Mouse (Mus musculus) urinary bladder, postnatal 36 days (tissue): ENCODE results near the gene Il31.

ENCODE experiments used
- DNase-seq, 2 experiments: peaks; one replicate each; pipeline ENCODE4 v3.0.0; 2022; ENCODE audit warnings: low spot score in 2 of 2, mixed read lengths in 1 of 2

Il31 gene

GRCm38 (mm10) chr5:123473817-123474216 is 15.5 kb downstream of the Il31 start:
- no peak for DNase-seq

- no peak for DNase-seq
Measured at GRCm38 (mm10) chr5:123470784-123471400, 18.4 kb downstream of the Il31 start.

DNA sequence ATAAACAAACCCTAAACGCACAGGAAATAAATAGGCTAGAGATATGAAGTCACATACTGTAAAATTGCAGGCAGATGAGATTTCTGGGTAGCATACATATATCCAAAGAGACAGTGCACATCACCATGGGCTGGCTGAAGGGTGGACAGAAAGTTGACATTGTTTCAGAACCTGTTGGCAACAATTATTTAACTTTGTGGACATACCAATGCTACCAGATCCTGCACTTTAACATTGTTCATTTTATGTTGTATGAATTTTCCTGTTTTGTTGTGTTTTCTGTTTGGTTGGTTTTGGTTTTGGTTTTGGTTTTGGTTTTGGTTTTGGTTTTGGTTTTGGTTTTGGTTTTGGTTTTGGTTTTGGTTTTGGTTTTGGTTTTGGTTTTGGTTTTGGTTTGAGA is 24.7 kb downstream of the Il31 start:
- DNase-seq, result no peak

- DNase-seq, result no peak
Measured at GRCm38 (mm10) chr5:123461420-123461819, 27.9 kb downstream of the Il31 start.

DNA sequence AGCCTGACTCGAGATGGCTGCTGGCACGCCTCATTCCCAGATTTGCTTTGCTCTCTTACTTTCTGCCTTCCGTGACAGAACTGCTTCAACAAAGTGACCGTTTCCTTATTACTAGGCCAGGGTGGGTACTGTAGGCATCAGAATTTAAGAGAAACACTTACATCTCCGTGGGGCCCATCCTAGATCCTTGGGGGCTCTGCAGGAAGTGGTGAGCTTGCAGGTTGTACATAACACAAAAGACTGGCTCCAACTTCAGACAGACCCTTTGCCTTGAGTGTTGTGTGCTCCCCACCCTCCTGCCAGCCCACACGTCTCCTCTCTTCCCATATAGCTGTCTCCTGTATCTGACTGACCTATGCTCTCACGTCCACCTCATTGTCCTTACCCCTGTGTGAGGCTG is 37.4 kb downstream of the Il31 start:
- no peak for DNase-seq

DNA sequence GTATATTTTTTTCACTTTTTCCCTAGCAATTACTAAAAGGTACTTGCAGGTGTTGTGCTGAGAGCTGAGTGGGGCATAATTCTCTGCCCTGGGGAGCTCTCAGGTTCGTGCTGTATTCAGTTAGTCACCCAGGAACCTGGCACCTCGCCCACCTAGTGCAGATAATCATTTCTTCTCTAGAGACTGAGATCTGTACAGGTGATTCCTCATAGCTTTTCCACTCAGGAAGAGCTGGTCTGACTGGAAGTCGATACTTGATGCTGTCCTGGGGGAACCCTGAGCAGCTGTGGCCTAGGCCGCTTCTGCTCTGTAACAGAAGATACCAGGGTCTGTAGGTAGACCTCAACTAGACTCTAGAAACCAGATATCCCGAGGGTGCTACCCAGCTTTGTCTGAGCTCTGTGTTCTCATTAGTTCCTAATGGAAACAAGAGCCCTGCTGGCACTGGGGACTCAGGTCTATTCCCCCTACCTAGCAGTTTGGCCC is 44.4 kb downstream of the Il31 start:
- no peak for DNase-seq

DNA sequence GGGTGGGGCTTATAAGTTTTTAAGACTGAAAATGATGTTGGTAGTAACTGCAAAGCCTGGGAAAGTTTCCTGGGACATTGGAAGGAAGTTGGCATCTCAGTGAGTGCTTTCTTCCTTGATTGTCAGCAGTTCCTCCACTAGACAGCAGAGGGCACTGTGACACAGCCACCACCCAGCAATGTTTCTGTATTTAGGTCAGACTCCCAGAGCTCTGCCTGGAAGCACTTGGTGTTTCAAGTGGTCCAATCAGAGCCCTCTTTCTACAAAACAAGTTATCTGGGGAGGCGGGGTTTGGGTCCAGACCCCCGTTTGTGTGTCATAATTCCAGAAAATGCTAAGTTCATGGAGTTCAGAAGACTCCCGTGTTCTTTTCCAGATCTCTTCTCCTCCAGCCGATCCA is 45.2 kb downstream of the Il31 start:
- peak; percentile 46 to 67 for DNase-seq

- DNase-seq, result no peak
Measured at GRCm38 (mm10) chr5:123442283-123442682, 47.0 kb downstream of the Il31 start.

DNA sequence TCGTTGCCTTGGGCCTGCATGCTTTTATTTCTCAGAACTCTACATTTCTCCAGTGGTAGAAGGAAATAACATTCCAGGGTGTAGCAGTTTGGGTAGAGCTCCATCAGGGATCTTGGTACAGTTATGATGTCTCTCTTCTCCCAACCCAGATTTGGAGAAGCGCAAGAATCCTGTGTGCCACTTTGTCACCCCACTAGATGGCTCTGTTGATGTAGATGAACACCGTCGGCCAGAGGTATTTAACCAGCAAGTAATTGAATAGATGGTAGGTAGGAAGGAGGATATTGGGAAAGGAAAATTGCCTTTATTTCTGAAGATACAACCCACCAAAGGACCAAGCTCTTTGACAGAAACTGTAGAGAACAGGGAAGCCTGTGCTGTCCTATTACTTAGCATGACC is 48.6 kb downstream of the Il31 start:
- no peak for DNase-seq

- no peak for DNase-seq
Measured at GRCm38 (mm10) chr5:123439941-123440340, 49.3 kb downstream of the Il31 start.

DNA sequence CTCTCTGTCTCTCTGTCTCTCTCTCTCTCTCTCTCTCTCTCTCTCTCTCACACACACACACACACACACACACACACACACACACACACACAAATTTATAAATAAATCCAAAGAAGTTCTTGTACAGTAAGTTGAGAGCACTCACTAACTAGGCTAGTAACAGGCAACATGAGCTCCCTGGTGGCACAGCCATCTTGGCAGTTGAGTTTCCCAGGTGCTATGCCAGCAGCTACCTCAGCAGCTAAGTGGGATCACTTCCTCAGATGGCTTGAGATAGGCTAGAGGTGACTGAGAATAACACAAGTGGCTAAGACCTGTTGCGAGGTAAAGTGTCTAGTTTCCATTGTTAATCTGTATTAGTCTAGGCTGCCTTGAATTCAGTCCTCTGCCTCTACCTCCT is 50.0 kb downstream of the Il31 start:
- no peak for DNase-seq

- no peak for DNase-seq
Measured at GRCm38 (mm10) chr5:123438381-123438780, 50.9 kb downstream of the Il31 start.

- peak in 1 of 2 experiments; percentile 36 for DNase-seq
Measured at GRCm38 (mm10) chr5:123436780-123437175, 52.5 kb downstream of the Il31 start.

DNA sequence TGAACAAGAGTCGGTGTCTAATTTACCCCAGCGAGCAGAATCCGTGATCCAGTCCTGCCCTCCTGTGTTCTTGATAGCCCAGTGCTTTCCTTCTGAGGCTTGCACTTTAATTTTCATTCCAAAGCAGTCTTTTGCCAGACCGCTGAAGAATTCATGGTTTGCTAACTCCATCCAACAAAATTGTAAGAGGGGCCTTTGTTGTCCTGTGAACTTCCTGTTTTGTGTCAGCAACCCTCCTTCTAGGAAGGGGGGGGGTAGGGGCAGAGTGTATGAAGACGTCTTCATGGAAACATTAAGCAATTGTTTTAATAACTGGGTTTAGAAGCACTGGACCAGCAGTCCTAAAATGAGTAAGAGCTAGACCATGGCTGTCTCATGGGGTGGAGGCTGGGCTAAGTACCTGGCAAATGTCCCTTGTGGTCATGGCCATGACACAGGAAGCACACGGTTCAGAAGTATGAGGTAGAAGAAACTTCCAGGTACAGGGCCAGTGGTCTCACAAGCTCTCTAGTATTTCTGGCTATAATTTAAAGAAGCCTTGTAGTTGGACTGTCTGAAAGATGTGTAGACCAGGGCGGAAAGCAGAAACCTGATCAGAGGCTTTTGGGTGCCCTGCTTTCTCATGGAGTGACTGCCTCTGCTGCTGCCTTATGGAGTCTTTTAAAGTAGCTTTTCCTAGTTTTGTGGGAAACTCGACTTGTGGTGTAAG is 53.1 kb downstream of the Il31 start:
- DNase-seq, result no peak

- no peak for DNase-seq
Measured at GRCm38 (mm10) chr5:123432305-123432874, 56.9 kb downstream of the Il31 start.

DNA sequence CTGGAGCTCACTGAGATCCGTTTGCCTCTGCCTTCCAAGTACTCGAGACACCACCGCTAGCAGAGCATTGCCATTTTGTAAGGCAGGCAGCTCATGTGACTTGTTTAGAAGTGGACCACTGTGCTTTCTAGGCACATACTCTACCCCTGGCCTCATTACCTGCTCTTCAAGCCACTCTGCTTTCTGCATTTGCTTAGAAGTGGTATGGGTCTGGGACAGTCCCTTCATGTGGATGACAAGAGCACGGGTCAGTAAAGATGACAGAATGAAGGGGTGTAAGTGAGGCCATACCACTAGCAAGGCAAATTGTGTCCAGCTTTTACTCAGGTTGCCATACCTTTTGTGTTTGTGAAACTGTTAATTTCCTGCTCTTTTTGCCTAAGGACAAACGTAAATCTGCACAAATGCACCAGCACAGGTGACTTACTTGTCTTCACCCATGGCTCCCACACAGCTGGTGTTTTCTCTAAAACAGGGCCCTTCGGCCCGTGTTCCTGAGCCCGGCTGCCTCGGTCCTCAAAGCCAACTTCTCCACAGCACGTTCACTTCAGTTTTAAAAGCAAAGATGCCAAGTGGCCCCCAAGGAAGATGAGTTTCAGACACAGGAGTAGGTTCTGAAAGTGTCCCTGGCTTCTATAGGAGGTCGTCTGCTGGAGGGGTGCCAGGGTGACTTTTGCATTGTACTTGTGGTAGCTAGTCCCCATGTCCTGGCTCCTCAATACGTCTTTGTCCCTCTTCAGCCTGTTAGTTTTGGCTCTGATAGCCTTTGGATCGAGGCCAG is 57.6 kb downstream of the Il31 start:
- peak in 1 of 2 experiments; percentile 65 for DNase-seq
